Mouse (Mus musculus) MEL (cell line): ENCODE data around the gene Sowahd. TPM values are rescaled to one million over a fixed set of nuclear protein-coding genes. Genes with fewer than 3 reads are reported as not detected.

Experiments used
- DNase-seq: peaks from one replicate; pipeline ENCODE4 v3.0.0; 2011; ENCODE audit warnings: low read depth, low spot score
- H3K27ac ChIP-seq: 2 replicates; pipeline ENCODE4 v1.5.1; 2012; ENCODE audit warnings: low read depth, mild to moderate bottlenecking, control low read depth, low read length, moderate library complexity; ENCODE audit not compliant: control insufficient read depth
- H3K27me3 ChIP-seq, 2 experiments: fragments of 150-350 bp in 1 of 2; sonication (generic) in 1 of 2; 2 replicates each; pipeline ENCODE4 v1.6.1; 2012; ENCODE audit warnings: low read length in 2 of 2, mild to moderate bottlenecking in 2 of 2, improper control_type of control experiment in 1 of 2, moderate library complexity in 1 of 2; ENCODE audit not compliant: insufficient read depth in 2 of 2, control insufficient read depth in 1 of 2
- H3K36me3 ChIP-seq, 2 experiments: 2 replicates each; pipeline ENCODE4 v1.6.1; 2012 to 2014; ENCODE audit warnings: low read length in 2 of 2, improper control_type of control experiment in 1 of 2, inconsistent platforms in 1 of 2, mild to moderate bottlenecking in 1 of 2; ENCODE audit not compliant: insufficient read depth in 2 of 2, control insufficient read depth in 1 of 2
- H3K4me1 ChIP-seq, 2 experiments: fragments of 150-350 bp in 1 of 2; sonication (generic) in 1 of 2; 2 replicates each; pipeline ENCODE4 v1.6.1; 2012; ENCODE audit warnings: low read length in 2 of 2, improper control_type of control experiment in 1 of 2, mild to moderate bottlenecking in 1 of 2; ENCODE audit not compliant: insufficient read depth in 2 of 2, control insufficient read depth in 1 of 2
- H3K4me3 ChIP-seq, 2 experiments: fragments of 150-350 bp in 1 of 2; sonication (generic) in 1 of 2; 2 replicates each; pipeline ENCODE4 v1.5.1; 2012; ENCODE audit warnings: low read depth in 2 of 2, low read length in 2 of 2, mild to moderate bottlenecking in 2 of 2, moderate library complexity in 2 of 2, control low read depth in 1 of 2, improper control_type of control experiment in 1 of 2; ENCODE audit not compliant: control insufficient read depth in 1 of 2, insufficient read depth in 1 of 2
- H3K79me2 ChIP-seq: 2 replicates; pipeline ENCODE4 v1.6.1; 2012; ENCODE audit warnings: mild to moderate bottlenecking, low read length, moderate library complexity; ENCODE audit not compliant: control insufficient read depth, poor library complexity, insufficient read depth
- H3K9ac ChIP-seq: 2 replicates; pipeline ENCODE4 v1.6.1; 2012; ENCODE audit warnings: low read depth, mild to moderate bottlenecking, control low read depth, low read length, moderate library complexity; ENCODE audit not compliant: control insufficient read depth, poor library complexity, severe bottlenecking
- H3K9me3 ChIP-seq: fragments of 150-350 bp; sonication (generic); replicated peaks from 2 replicates; pipeline ENCODE4 v1.6.1; 2012; ENCODE audit warnings: mild to moderate bottlenecking, low read length, improper control_type of control experiment, moderate library complexity; ENCODE audit not compliant: insufficient read depth
- BHLHE40 ChIP-seq: IDR thresholded peaks from 2 replicates; pipeline ENCODE4 v1.6.1; 2012; ENCODE audit warnings: low read depth, mild to moderate bottlenecking, inconsistent platforms, low read length, improper control_type of control experiment, borderline replicate concordance
- CHD2 ChIP-seq: IDR thresholded peaks from 2 replicates; pipeline ENCODE4 v1.6.1; 2011; ENCODE audit warnings: low read length, improper control_type of control experiment
- E2F4 ChIP-seq: IDR thresholded peaks from 2 replicates; pipeline ENCODE4 v1.6.1; 2011; ENCODE audit warnings: low read depth, low read length, improper control_type of control experiment, borderline replicate concordance
- ELF1 ChIP-seq: IDR thresholded peaks from 2 replicates; pipeline ENCODE4 v1.6.1; 2014; ENCODE audit warnings: low read depth, mild to moderate bottlenecking, inconsistent platforms, low read length, improper control_type of control experiment, moderate library complexity
- JUND ChIP-seq: IDR thresholded peaks from 2 replicates; pipeline ENCODE4 v1.6.1; 2011; ENCODE audit warnings: low read depth, mild to moderate bottlenecking, improper control_type of control experiment, low read length
- MAFK ChIP-seq: IDR thresholded peaks from 2 replicates; pipeline ENCODE4 v1.6.1; 2011; ENCODE audit warnings: low read depth, mild to moderate bottlenecking, low read length, improper control_type of control experiment, borderline replicate concordance
- MAX ChIP-seq: IDR thresholded peaks from 2 replicates; pipeline ENCODE4 v1.6.1; 2011; ENCODE audit warnings: low read length, improper control_type of control experiment
- MYB ChIP-seq: IDR thresholded peaks from 2 replicates; pipeline ENCODE4 v1.6.1; 2011; ENCODE audit warnings: mild to moderate bottlenecking, low read depth, low read length, improper control_type of control experiment
- NELFE ChIP-seq: IDR thresholded peaks from 2 replicates; pipeline ENCODE4 v1.6.1; 2011; ENCODE audit warnings: low read depth, low read length, improper control_type of control experiment
- POLR2A ChIP-seq, 2 experiments: IDR thresholded peaks; 2 replicates each; pipeline ENCODE4 v1.6.1; 2011 to 2012; ENCODE audit warnings: low read length in 2 of 2, mild to moderate bottlenecking in 2 of 2, control low read depth in 1 of 2, improper control_type of control experiment in 1 of 2, low read depth in 1 of 2, moderate library complexity in 1 of 2; ENCODE audit not compliant: control insufficient read depth in 1 of 2, insufficient read depth in 1 of 2, poor library complexity in 1 of 2
- POLR2AphosphoS2 ChIP-seq: IDR thresholded peaks from 2 replicates; pipeline ENCODE4 v1.6.1; 2011; ENCODE audit warnings: low read length, improper control_type of control experiment
- POLR2AphosphoS5 ChIP-seq: IDR thresholded peaks from 2 replicates; pipeline ENCODE4 v1.6.1; 2012; ENCODE audit warnings: low read depth, borderline replicate concordance, mild to moderate bottlenecking, inconsistent platforms, low read length, moderate library complexity, mixed read lengths
- RAD21 ChIP-seq: IDR thresholded peaks from 2 replicates; pipeline ENCODE4 v1.6.1; 2011; ENCODE audit warnings: mild to moderate bottlenecking, low read depth, low read length, improper control_type of control experiment
- SMC3 ChIP-seq: IDR thresholded peaks from 2 replicates; pipeline ENCODE4 v1.6.1; 2011; ENCODE audit warnings: low read depth, low read length, improper control_type of control experiment
- TAL1 ChIP-seq: IDR thresholded peaks from 2 replicates; pipeline ENCODE4 v1.6.1; 2012; ENCODE audit warnings: mild to moderate bottlenecking, inconsistent platforms, low read length, moderate library complexity, mixed read lengths
- TBP ChIP-seq: IDR thresholded peaks from 2 replicates; pipeline ENCODE4 v1.8.0; 2011; ENCODE audit warnings: low read depth, low read length, improper control_type of control experiment
- TCF12 ChIP-seq: IDR thresholded peaks from 2 replicates; pipeline ENCODE4 v1.6.1; 2014; ENCODE audit warnings: low read depth, mild to moderate bottlenecking, inconsistent platforms, low read length, improper control_type of control experiment, moderate library complexity
- UBTF ChIP-seq: IDR thresholded peaks from 2 replicates; pipeline ENCODE4 v1.6.1; 2012; ENCODE audit warnings: low read depth, mild to moderate bottlenecking, inconsistent platforms, low read length, improper control_type of control experiment, moderate library complexity, borderline replicate concordance; ENCODE audit not compliant: insufficient read depth
- USF1 ChIP-seq: IDR thresholded peaks from 2 replicates; pipeline ENCODE4 v1.6.1; 2014; ENCODE audit warnings: low read depth, mild to moderate bottlenecking, inconsistent platforms, low read length, improper control_type of control experiment, moderate library complexity
- polyA plus RNA-seq, 2 experiments: library from polyadenylated mRNA; stranded (reverse) in 1 of 2; unstranded in 1 of 2; fragments of >175 nt in 1 of 2; fragments of >200 nt in 1 of 2; gene quantifications; 2 replicates each; pipeline versions ENCODE4 v1.2.1 to v1.2.4; 2012; ENCODE audit warnings: low replicate concordance in 2 of 2, low read depth in 1 of 2; ENCODE audit not compliant: insufficient read length in 2 of 2, insufficient read depth in 1 of 2, missing spikeins in 1 of 2
- total RNA-seq: library from RNA; depleted of rRNA; stranded (reverse); fragments of 300-350 nt; gene quantifications from 2 replicates; pipeline ENCODE4 v1.2.3, GENCODE M21; 2012

Gene Sowahd
- total and polyA plus RNA-seq, 3 experiments, result not detected

DNA sequence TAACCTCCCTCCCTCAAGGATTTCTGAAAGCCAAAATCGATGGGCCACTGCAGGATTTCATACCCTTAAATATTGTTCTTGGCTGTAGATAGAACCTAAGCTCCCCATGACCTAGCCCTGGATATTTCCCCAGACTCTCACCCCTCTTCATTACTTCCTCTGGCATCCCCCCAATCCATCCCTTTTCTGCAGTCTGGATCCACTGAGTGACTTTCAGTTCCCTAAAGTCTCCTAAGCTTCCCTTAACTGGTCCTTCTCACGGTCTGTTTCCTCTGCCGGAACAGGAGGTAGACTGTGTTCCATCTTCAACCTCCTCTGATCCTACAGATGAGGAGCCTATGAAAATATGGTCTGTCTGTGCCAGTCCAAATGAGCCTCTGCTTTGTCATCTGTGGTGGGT is 18.7 kb downstream of the Sowahd start:
- H3K4me1 ChIP-seq, result 0 out of 4 replicates have a peak, but pooled peaks cover 0 to 4% of the 10 kb centered on the region in 2 experiments
- no peaks in the 10 kb centered on the region for H3K9me3 ChIP-seq
- no peaks in the 10 kb centered on the region for H3K27me3 ChIP-seq
- no peak overlapping the region for H3K4me3 ChIP-seq
- no peak for TF ChIP-seq MYB
- no peak for TF ChIP-seq MAX
- no peak for TF ChIP-seq ELF1
- no peak for TF ChIP-seq CHD2
- TF ChIP-seq TAL1, result no peak
- TF ChIP-seq TCF12, result no peak
- no peak for TF ChIP-seq NELFE
- DNase-seq, result no peak
- H3K79me2 ChIP-seq, result no peaks in the 10 kb centered on the region
- H3K36me3 ChIP-seq, result no peaks in the 10 kb centered on the region
- no peak overlapping the region for H3K27ac ChIP-seq
- H3K9ac ChIP-seq, result no peak overlapping the region

DNA sequence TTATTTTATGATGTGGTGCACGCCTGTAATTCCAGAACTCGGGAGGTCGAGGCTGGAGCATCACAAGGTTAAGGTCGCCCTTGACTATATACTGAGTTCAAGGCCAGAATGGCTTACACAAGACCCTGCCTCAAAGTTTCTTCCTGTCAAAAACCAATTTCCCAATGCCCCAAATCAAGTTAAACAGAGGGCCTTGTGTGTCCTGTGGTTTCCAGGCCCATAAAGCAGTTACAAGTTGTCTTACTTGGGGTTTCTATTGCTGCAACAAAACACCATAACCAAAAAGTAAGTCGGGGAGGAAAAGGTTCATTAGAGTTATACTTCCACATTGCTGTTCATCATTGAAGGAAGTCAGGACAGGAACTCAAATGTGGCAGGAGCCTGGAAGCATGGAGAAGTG is 20.1 kb downstream of the Sowahd start:
- H3K9me3 ChIP-seq, result no peaks in the 10 kb centered on the region
- no peaks in the 10 kb centered on the region for H3K36me3 ChIP-seq
- DNase-seq, result no peak
- 0 out of 4 replicates have a peak, but pooled peaks cover 0 to 2% of the 10 kb centered on the region in 2 experiments for H3K4me1 ChIP-seq
- no peak overlapping the region for H3K27ac ChIP-seq
- H3K9ac ChIP-seq, result no peak overlapping the region
- H3K4me3 ChIP-seq, result no peak overlapping the region
- H3K27me3 ChIP-seq, result no peaks in the 10 kb centered on the region
- no peak for TF ChIP-seq NELFE
- no peak for TF ChIP-seq USF1
- TF ChIP-seq JUND, result no peak
- TF ChIP-seq RAD21, result no peak
- no peak for TF ChIP-seq POLR2AphosphoS2
- TF ChIP-seq POLR2AphosphoS5, result no peak
- no peak for TF ChIP-seq SMC3
- no peak for TF ChIP-seq BHLHE40
- no peak for TF ChIP-seq MAX
- TF ChIP-seq UBTF, result no peak
- no peak for TF ChIP-seq MAFK
- no peak for TF ChIP-seq TBP
- no peak for TF ChIP-seq POLR2A (IDR thresholded peaks at IDR 0.05; ENCODE audit: control insufficient read depth in 1 of 2, insufficient read depth in 1 of 2, low read depth in 1 of 2, low read length in 2 of 2, poor library complexity in 1 of 2)
- no peak for TF ChIP-seq E2F4
- H3K79me2 ChIP-seq, result no peaks in the 10 kb centered on the region
